Mouse (Mus musculus) ES-E14 (cell line): ENCODE data around the gene Vegfa. TPM values are rescaled to one million over a fixed set of nuclear protein-coding genes. Genes with fewer than 3 reads are reported as not detected.

Experiments
- DNase-seq: peaks from one replicate; pipeline ENCODE4 v3.0.0-alpha.2; 2013; ENCODE audit warnings: low read depth, low spot score
- H3K27ac ChIP-seq: 2 replicates; pipeline ENCODE4 v1.5.1; 2012; ENCODE audit warnings: low read depth, mild to moderate bottlenecking, low read length, moderate library complexity, mixed read lengths; ENCODE audit not compliant: poor library complexity, insufficient read depth, severe bottlenecking
- H3K36me3 ChIP-seq: 2 replicates; pipeline ENCODE4 v1.6.1; 2012; ENCODE audit warnings: mild to moderate bottlenecking, low read length, moderate library complexity, mixed read lengths; ENCODE audit not compliant: control insufficient read depth, poor library complexity, insufficient read depth, severe bottlenecking
- H3K4me1 ChIP-seq, 2 experiments: fragments of 150-350 bp in 1 of 2; sonication (generic) in 1 of 2; 2 replicates each; pipeline ENCODE4 v1.6.1; 2012; ENCODE audit warnings: low read length in 2 of 2, mild to moderate bottlenecking in 1 of 2, mixed read lengths in 1 of 2; ENCODE audit not compliant: control insufficient read depth in 2 of 2, insufficient read depth in 2 of 2, poor library complexity in 1 of 2
- H3K4me3 ChIP-seq, 2 experiments: fragments of 150-350 bp in 1 of 2; sonication (generic) in 1 of 2; 2 replicates each; pipeline ENCODE4 v1.5.1; 2012; ENCODE audit warnings: low read length in 2 of 2, low read depth in 1 of 2, mild to moderate bottlenecking in 1 of 2, mixed read lengths in 1 of 2; ENCODE audit not compliant: insufficient read depth in 1 of 2, poor library complexity in 1 of 2, severe bottlenecking in 1 of 2
- H3K9ac ChIP-seq: 2 replicates; pipeline ENCODE4 v1.6.1; 2012; ENCODE audit warnings: low read depth, mild to moderate bottlenecking, low read length, mixed read lengths; ENCODE audit not compliant: poor library complexity, insufficient read depth, severe bottlenecking
- H3K9me3 ChIP-seq: fragments of 150-350 bp; sonication (generic); 2 replicates; pipeline ENCODE4 v1.6.1; 2012; ENCODE audit warnings: low read depth, mild to moderate bottlenecking, low read length; ENCODE audit not compliant: control insufficient read depth, insufficient read depth
- CHD2 ChIP-seq: IDR thresholded peaks from 2 replicates; pipeline ENCODE4 v1.6.1; 2014; ENCODE audit warnings: mild to moderate bottlenecking, low read depth, low read length, inconsistent platforms
- HCFC1 ChIP-seq: IDR thresholded peaks from 2 replicates; pipeline ENCODE4 v1.6.1; 2012; ENCODE audit warnings: low read length, inconsistent platforms, borderline replicate concordance; ENCODE audit not compliant: insufficient read depth
- MAFK ChIP-seq: IDR thresholded peaks from 2 replicates; pipeline ENCODE4 v1.6.1; 2014; ENCODE audit warnings: mild to moderate bottlenecking, low read depth, low read length, inconsistent platforms; ENCODE audit not compliant: insufficient read depth
- ZC3H11A ChIP-seq: IDR thresholded peaks from 2 replicates; pipeline ENCODE4 v1.6.1; 2012; ENCODE audit warnings: low read depth, mild to moderate bottlenecking, inconsistent platforms, low read length, borderline replicate concordance
- ZNF384 ChIP-seq: IDR thresholded peaks from 2 replicates; pipeline ENCODE4 v1.6.1; 2012; ENCODE audit warnings: low read depth, low read length, inconsistent platforms
- in situ Hi-C, 2 experiments: fragments of 600-800 bp; cut with MboI; formaldehyde crosslinking; loops; one replicate each; pipeline ENCODE4 v1.15.1; 2025; ENCODE audit warnings: low sequenced_read_pairs in 2 of 2, inconsistent platforms in 1 of 2; ENCODE audit not compliant: unreplicated experiment in 2 of 2
- total RNA-seq: library from RNA; depleted of rRNA; stranded (reverse); fragments of 300-350 nt; gene quantifications from 2 replicates; pipeline ENCODE4 v1.2.3, GENCODE M21; 2012

Gene Vegfa
- total RNA-seq, 1 experiment = 53.0 TPM

- Histone ChIP-seq H3K4me1 (peaks cover 9 to 26% of the 10 kb centered on the region in 2 experiments; a peak in 3 of 4 replicates), H3K4me3 (peak overlapping the region in 1 of 2 experiments; percentile 37; a peak in 1 of 4 replicates), H3K9me3 (no peaks in the 10 kb centered on the region), H3K36me3 (peaks cover 24% of the 10 kb centered on the region), H3K9ac (no peak overlapping the region), H3K27ac (no peak overlapping the region)
- peak; percentile 83 for DNase-seq
- TF ChIP-seq HCFC1 (no peak), MAFK (no peak), CHD2 (no peak), ZNF384 (no peak), ZC3H11A (no peak)
- in situ Hi-C loops = no loop called here
Measured at GRCm38 (mm10) chr17:46027066-46027917, 4.9 kb downstream of the Vegfa start.

DNA sequence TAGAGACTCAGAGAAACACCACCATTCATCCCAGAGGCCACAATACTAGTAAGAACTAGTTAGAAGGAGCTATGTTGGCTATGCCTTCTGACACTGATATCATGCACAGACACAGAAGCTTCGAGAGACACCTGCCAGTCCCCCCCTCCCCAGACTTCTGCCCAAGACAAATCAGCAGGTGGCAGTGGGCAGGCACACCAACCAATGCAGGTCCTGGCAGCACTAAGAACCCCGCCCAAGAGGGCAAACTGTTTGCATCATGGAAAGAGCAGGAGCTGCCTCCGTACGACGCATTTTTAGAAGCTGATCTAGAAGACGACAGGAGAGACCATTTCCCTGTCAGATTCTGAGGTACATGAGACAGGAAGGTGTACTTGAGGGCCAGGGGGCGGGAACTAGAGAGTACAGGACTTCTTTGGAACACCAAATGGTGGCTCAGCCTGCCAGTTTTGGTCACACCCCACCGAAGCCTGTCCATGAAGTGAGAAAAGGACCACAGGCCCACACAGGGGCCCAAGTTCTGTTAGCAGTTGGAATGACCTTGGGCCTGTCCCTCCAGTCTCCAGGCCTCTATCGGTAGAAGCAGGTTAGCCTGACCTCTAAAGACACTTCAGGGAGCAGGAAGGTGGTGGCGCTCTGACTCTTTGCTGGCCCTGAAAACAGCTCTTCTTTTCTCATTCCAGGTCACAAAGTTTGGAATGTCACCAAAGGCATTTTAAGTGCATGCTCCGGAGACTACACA lies 6.1 kb downstream of the Vegfa start:
- peaks cover 31% of the 10 kb centered on the region for H3K36me3 ChIP-seq
- no peak overlapping the region for H3K9ac ChIP-seq
- no peak for DNase-seq
- no peak overlapping the region for H3K27ac ChIP-seq
- H3K4me1 ChIP-seq = peaks cover 9 to 26% of the 10 kb centered on the region in 2 experiments; a peak in 3 of 4 replicates
- in situ Hi-C loops = no loop called here
- H3K9me3 ChIP-seq = no peaks in the 10 kb centered on the region
- H3K4me3 ChIP-seq = no peak overlapping the region
- TF ChIP-seq ZC3H11A (no peak), ZNF384 (no peak), HCFC1 (no peak), MAFK (no peak), CHD2 (no peak)

GRCm38 (mm10) chr17:46025207-46025606 lies 7.0 kb downstream of the Vegfa start:
- Histone ChIP-seq H3K9me3 (no peaks in the 10 kb centered on the region), H3K36me3 (peaks cover 40% of the 10 kb centered on the region), H3K4me3 (no peak overlapping the region), H3K9ac (no peak overlapping the region), H3K27ac (no peak overlapping the region), H3K4me1 (peaks cover 9 to 26% of the 10 kb centered on the region in 2 experiments; a peak in 3 of 4 replicates)
- DNase-seq = no peak
- no peak for TF ChIP-seq HCFC1
- no peak for TF ChIP-seq MAFK
- TF ChIP-seq CHD2 = no peak
- TF ChIP-seq ZC3H11A = no peak
- TF ChIP-seq ZNF384 = no peak
- in situ Hi-C loops = no loop called here

DNA sequence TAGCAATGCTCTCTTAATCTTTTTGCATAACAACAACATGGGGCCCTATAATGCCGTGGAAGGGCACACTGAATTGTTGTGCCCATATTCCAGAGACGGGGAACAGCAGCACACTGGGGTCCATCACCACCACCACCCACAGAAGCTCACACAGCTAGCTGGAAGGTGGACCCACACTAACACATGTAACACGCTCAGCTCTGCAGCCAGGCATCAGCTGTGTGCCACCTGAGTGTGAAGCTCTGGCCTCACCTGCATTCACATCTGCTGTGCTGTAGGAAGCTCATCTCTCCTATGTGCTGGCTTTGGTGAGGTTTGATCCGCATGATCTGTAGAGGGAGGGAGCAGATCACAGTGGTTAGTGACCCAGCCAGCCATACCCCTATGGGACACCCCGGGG lies 8.0 kb downstream of the Vegfa start:
- in situ Hi-C loops = no loop called here
- H3K27ac ChIP-seq = no peak overlapping the region

More for the DNA sequence above, 8.0 kb downstream of the Vegfa start:
- DNase-seq = no peak
- TF ChIP-seq ZC3H11A (no peak), MAFK (no peak), CHD2 (no peak), HCFC1 (no peak), ZNF384 (no peak)
- Histone ChIP-seq H3K4me1 (peaks cover 9 to 21% of the 10 kb centered on the region in 2 experiments; a peak in 3 of 4 replicates), H3K4me3 (no peak overlapping the region), H3K9me3 (no peaks in the 10 kb centered on the region), H3K9ac (no peak overlapping the region), H3K36me3 (peaks cover 47% of the 10 kb centered on the region)
